Mouse (Mus musculus) lung, postnatal 0 days (tissue): ENCODE data around the gene Chd9.

Experiments used
- CTCF ChIP-seq: IDR thresholded peaks from 2 replicates; pipeline ENCODE4 v1.5.1; 2016; ENCODE audit warnings: antibody characterized with exemption, mild to moderate bottlenecking
- EP300 ChIP-seq: IDR thresholded peaks from 2 replicates; pipeline ENCODE4 v1.6.1; 2016; ENCODE audit warnings: antibody characterized with exemption, mild to moderate bottlenecking, control low read depth

- TF ChIP-seq CTCF (no peak), EP300 (no peak)
These were observed 79.3 kb downstream of the Chd9 start for GRCm38 (mm10) chr8:90907516-90907847.
